Mouse (Mus musculus) heart, postnatal 25 days (tissue): ENCODE data around the gene Xrcc4. TPM values are rescaled to one million over a fixed set of nuclear protein-coding genes. Genes with fewer than 3 reads are reported as not detected.

ENCODE experiments used
- DNase-seq: peaks from one replicate; pipeline ENCODE4 v3.0.0; 2022; ENCODE audit warnings: low spot score
- intact Hi-C: fragments of 180-260 bp; cut with DNase I; formaldehyde crosslinking; loops from one replicate; pipeline ENCODE4 v1.15.1; 2025
- total RNA-seq, 2 experiments: library from RNA; stranded (reverse); gene quantifications; 2 replicates each; pipeline ENCODE4 v1.2.3; 2021

Gene Xrcc4
- total RNA-seq, 2 experiments from 2014 or later = 8.3 to 12.0 TPM

DNA sequence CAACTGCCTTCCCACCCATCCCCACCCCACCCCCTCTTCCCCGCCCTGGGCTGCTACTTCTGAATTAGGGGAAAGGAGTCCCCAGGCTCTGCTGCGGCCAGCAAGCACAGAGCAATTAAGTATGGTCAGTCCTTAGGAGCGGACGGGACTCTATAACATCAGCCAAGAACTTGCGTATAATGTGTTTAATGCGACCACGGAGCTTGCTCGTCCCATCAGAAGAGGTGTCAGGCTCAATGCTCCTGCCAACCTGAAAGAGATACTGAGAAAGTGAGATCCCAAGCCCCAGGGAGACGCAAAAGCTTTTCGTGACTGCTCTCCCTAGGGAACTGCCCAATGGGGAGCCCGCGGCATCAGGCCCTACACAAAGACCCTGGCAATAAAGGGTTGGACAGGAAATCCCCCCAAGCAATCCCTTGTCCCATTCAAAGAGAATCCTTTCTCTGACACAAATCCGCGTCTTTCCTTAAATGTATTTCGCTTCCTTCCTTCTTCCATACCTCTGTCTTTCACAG lies 346.7 kb downstream of the Xrcc4 start:
- no peak for DNase-seq
- intact Hi-C loops = loop anchor here (5.0 kb wide), 1 partner anchor 345 kb away; the partner anchor contains the start of genes Tmem167 and Xrcc4

DNA sequence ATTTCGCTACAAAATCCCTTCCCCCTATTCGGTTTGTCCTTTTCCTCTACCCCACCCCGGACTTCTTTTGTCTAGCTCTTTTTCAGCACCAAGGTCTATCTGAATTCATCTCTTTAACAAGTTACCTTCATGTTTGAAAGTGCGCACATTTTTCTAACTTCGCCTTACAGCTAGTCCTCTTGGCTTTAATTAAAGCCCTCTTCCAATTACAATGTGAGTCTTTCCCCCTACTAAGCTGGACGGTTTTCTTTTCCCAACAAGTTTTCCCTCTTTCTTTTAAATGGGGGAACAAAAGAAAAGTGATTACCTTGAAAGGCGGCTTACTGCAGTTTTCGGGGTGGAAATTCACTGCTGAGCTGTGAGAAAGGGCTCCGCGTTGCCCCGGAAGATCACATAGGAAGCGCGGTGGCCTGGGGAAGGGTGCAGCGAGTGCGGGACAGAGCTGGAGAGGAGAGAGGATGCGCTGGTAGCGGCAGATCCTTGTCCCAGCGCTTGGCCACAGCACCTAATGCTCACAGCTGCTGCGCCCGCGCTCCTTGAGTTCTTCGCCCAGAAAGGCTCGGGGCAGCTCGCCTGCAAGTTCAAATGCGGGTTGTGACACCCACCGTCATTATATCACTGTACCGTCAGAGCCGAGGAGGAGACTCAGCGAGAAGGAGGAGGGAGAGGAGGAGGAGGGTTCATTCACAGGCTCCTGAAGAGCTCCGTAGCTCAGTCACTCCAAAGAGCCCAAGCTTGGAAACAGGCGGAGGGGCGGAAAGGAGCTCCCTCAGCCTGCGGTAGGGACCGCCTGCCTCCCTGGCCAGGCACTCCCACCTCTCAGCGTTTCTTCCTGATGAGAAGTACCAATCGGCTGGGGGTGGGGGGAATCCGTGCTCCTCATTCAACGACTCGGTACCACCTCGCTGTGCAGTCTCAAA lies 347.4 kb downstream of the Xrcc4 start, which contains the start of gene Vcan:
Gene Vcan, minus strand, starts transcription at position 744 of the 920 bp plus-strand sequence.
- DNase-seq = peak; percentile 28
- intact Hi-C loops = loop anchor here (5.0 kb wide), 1 partner anchor 345 kb away; the partner anchor contains the start of genes Tmem167 and Xrcc4

DNA sequence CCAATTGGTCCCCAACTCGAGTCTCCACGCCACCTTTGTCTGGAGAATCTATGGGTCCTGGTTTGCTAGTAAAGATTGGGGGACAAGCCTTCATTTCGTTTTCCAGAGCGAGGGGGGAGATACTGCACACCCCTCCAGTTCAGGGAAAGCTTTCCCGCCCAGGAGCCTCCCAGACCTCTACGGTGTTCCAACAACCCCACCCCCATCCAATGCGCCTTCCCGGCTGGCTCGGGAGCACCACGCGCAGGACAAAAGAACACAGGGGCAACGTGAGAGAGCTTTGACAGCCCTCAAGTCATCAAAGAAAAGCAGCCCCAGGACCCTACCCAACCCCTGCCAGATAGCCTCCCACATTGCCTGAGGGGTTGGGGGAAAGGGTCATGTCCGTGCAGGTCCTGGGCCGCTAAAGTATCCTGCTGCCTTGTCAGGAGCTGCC lies 348.3 kb downstream of the Xrcc4 start:
- no peak for DNase-seq
- intact Hi-C loops = loop anchor here (5.0 kb wide), 1 partner anchor 346 kb away; the partner anchor contains the start of genes Tmem167 and Xrcc4

DNA sequence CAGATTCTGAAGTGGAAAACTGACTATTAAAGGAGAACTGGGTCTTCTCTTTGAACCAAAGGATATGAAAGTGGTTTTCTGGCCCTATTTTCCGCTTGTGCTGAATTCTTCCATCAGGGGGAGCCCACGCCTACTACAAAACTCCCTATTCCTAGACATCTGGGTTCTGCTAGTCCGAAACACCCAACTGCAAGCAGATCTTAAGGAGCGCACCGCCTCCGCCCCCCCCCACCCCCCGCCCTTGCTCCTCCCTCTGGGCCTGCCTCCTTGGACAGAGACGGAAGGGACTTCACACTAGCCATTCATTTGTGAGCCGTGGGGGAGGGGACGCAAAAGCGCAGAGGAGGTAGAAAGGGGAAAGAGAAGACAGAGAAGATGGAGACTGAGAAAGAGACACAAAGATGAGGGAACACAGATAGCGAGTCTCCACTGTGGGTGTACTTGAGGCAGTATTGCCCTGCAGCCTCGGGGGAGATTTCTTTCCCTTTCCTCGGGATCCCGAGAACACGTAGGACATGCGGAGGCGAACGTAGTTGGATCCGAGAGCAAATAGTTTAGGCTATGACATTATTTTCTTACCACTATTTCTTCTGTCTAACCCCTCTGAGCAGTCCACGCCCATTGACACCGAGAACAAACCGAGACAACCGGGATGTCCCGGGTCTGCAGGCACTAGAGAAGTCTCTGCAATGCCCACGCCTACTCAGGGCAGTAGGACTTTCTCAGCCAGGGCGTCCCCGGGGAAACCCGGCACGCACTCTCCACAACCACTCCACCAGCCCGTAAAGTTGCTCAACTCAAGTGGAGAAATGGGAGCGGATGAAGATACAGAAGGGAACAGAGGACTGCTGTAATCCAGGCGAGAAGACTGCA lies 348.9 kb downstream of the Xrcc4 start:
- intact Hi-C loops = loop anchor here (5.0 kb wide), 1 partner anchor 347 kb away; the partner anchor contains the start of genes Tmem167 and Xrcc4
- DNase-seq = peak; percentile 55

DNA sequence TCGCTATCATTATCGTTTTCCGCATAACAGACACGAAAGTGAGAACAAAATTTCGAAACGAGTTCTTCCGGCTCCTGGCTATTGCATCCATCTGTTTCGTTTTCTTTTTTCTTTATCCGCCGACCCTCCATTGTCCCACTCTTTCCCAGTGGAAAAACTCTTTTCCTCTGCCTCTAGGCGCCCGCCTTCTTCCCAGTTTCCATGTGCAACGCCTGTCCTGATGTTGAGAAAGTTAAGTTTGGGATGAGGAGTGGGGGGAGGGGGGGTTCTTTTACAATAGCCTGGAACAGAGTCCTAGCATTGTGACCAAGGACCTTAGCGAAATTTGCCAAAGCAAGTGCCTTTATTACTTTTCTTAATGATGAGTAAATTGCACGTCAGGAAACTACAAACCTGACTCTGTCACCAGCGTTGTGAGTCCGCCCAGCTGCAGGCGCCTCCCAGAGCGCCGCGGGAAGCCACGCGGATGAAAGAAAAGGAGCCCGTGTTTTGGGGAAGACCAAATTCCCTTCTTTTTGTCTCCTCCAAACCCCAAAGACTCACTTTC lies 349.6 kb downstream of the Xrcc4 start:
- DNase-seq = no peak
- intact Hi-C loops = loop anchor here (5.0 kb wide), 1 partner anchor 348 kb away; the partner anchor contains the start of genes Tmem167 and Xrcc4

DNA sequence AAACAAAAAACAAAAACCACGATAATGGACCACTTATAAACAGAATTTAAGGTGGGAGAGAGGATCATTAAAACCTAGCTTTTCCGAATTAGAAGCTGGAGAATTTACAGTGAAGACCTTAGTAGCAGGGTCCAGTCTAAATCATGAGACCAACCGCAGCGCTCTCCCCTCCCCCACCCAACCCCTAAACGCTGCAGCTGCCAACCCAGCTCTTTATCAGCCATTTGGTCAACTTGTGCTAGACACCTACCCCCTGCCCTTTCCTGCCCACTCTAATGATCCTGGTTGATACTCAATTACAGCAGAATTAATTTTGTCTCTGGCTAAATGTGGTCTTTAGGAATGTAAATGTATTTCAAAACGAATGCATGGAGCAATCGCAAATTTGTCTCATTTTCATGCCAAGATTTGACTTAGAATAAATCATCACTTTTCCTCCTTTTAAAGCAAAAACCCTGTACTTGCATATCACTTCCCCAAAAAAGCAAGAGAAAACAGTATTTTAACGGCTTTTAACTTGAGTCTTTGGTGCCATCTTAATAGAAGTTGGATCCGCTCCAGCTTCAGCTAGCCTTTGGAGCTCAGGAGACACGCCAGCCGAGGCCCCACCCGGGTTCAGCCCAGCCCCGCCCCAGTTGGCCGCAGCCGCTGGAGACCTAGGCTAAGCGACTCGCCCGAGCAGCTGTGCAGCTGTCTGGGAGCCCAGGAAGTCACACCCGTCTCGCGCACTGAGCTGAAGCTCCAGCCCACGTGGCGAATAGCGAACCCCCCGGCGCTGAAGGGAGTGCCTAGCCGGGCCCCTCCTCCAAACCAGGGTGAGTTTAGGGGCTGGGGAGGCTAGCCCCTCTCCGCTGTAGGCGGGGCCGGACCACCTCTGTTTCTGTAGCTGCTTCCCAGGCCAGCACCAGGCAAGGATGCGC lies 350.4 kb downstream of the Xrcc4 start:
- peak; percentile 84 for DNase-seq
- intact Hi-C loops = no loop called here

DNA sequence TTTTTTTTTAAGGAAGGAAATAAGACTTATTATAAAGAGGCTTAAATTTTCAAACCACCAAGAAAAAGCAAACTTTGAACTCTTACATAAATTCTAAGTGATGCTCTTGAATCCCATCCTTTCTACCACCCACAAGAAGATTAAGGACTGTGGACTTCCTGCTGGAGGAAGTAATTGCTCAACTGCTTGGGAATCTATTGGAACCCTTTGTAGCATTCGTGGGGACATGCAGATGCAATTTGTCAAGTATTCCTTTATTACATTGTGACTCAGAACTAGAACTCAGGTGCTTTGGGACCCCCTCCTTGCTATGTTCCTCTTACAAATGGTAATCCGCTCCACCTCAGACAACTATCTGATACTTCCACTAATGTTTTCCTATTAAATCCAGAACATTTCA lies 351.1 kb downstream of the Xrcc4 start:
- intact Hi-C loops = no loop called here
- DNase-seq = no peak

DNA sequence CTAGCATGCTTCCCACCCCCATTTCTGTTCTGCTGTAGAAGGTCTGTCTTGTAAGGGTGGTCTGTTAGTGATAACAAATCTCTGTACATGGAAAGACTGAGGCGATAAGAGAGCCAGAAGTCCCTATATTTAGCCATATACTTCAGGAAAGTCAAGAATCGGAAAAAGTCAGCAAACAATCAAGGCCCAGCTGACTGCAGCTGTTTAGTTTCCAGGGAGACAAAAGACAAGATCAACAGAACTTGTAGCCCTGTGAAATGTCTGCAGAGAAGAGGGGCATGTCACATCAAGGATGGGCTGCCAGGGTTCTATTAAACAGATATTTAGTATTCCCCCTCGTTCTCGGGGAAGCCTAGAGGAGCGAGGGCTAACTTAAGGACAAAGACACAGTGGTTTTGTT lies 354.3 kb downstream of the Xrcc4 start:
- no peak for DNase-seq
- intact Hi-C loops = no loop called here

DNA sequence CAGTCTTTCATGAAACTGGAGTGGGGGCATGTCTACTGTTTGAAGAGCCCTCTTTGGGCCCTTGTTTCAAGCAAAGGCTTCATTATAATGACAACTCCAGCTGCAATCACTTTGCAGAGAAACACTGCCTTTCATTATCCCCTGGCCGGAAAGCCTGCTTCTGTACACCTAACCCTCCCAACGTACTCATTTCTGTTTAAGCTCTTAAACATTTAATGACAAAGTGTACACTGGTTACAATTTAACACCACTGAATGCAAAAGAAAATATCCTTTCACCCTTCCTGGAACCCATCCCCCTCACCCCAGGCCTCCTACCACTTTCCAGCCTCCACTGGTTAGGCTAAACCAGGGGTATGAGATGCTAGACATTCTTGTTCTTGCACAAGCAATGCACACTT lies 362.9 kb downstream of the Xrcc4 start:
- intact Hi-C loops = no loop called here
- DNase-seq = no peak

Other genes starting within 250 kb of the Xrcc4 start
- gene Tmem167, start 485 bp downstream of the Xrcc4 start, total RNA-seq = 1 to 10 TPM; 5.5 to 7.5 TPM